Mouse (Mus musculus): Measurements from ENCODE around the gene Mknk2.

Gene Mknk2

GRCm38 (mm10) chr10:80677942-80678436 is at the start of gene Mknk2:
TSS of gene Mknk2 (minus strand) at chr10:80678112.
- DNase-seq (ENCODE audit: low spot score), result peak; percentile 85

- DNase-seq (ENCODE audit: low spot score), result no peak
Measured at GRCm38 (mm10) chr10:80717281-80717680, 39.4 kb upstream of the Mknk2 start.

- no peak for DNase-seq (ENCODE audit: low spot score)
Measured at GRCm38 (mm10) chr10:80710834-80711233, 32.9 kb upstream of the Mknk2 start.

- DNase-seq (ENCODE audit: low spot score), result no peak
Measured at GRCm38 (mm10) chr10:80705479-80705878, 27.6 kb upstream of the Mknk2 start.

- no peak for DNase-seq (ENCODE audit: low spot score)
Measured at GRCm38 (mm10) chr10:80705033-80705432, 27.1 kb upstream of the Mknk2 start.

- DNase-seq (ENCODE audit: low spot score), result no peak
Measured at GRCm38 (mm10) chr10:80704418-80704817, 26.5 kb upstream of the Mknk2 start.

GRCm38 (mm10) chr10:80703643-80704042 is 25.7 kb upstream of the Mknk2 start:
- DNase-seq (ENCODE audit: low spot score), result no peak

- peak; percentile 92 for DNase-seq (ENCODE audit: low spot score)
Measured at GRCm38 (mm10) chr10:80702536-80703390, 24.9 kb upstream of the Mknk2 start.

- peak; percentile 98 for DNase-seq (ENCODE audit: low spot score)
Measured at GRCm38 (mm10) chr10:80701721-80702535, 24.0 kb upstream of the Mknk2 start, which contains the start of the genes Mob3a and Izumo4. TSS of gene Mob3a (minus strand) at chr10:80701977. TSS of gene Izumo4 (plus strand) at chr10:80702184.

- no peak for DNase-seq (ENCODE audit: low spot score)
Measured at GRCm38 (mm10) chr10:80700732-80701131, 22.8 kb upstream of the Mknk2 start.

GRCm38 (mm10) chr10:80700038-80700504 is 22.2 kb upstream of the Mknk2 start:
- no peak for DNase-seq (ENCODE audit: low spot score)

GRCm38 (mm10) chr10:80698605-80699004 is 20.7 kb upstream of the Mknk2 start:
- no peak for DNase-seq (ENCODE audit: low spot score)

- DNase-seq (ENCODE audit: low spot score), result no peak
Measured at GRCm38 (mm10) chr10:80697812-80698211, 19.9 kb upstream of the Mknk2 start.

GRCm38 (mm10) chr10:80697393-80697787 is 19.5 kb upstream of the Mknk2 start:
- no peak for DNase-seq (ENCODE audit: low spot score)

- DNase-seq (ENCODE audit: low spot score), result no peak
Measured at GRCm38 (mm10) chr10:80696502-80697392, 18.8 kb upstream of the Mknk2 start.

- no peak for DNase-seq (ENCODE audit: low spot score)
Measured at GRCm38 (mm10) chr10:80695801-80696501, 18.0 kb upstream of the Mknk2 start.

- no peak for DNase-seq (ENCODE audit: low spot score)
Measured at GRCm38 (mm10) chr10:80695186-80695585, 17.3 kb upstream of the Mknk2 start.

GRCm38 (mm10) chr10:80694159-80694938 is 16.4 kb upstream of the Mknk2 start:
- no peak for DNase-seq (ENCODE audit: low spot score)

GRCm38 (mm10) chr10:80693401-80694045 is 15.6 kb upstream of the Mknk2 start:
- no peak for DNase-seq (ENCODE audit: low spot score)

Measured in testis, postnatal 14 days (tissue).